Mouse (Mus musculus) neural tube, embryonic 11.5 days (tissue): ENCODE results near the gene Rnf207. TPM values are rescaled to one million over a fixed set of nuclear protein-coding genes. Genes with fewer than 3 reads are reported as not detected.

Experiments
- ATAC-seq: fragments of 200-750 bp; cut with Nextera tagmentation; 2 replicates; pipeline ENCODE4 v1.8.0; 2017; ENCODE audit warnings: moderate number of reproducible peaks, mild to moderate bottlenecking, moderate TSS enrichment, moderate library complexity; ENCODE audit not compliant: insufficient read depth, low FRiP score, low TSS enrichment
- DNase-seq: peaks from one replicate; pipeline ENCODE4 v3.0.0-alpha.2; 2015; ENCODE audit warnings: low spot score
- H3K27ac ChIP-seq: fragments of 300-500 bp; sonication (generic); 2 replicates; pipeline ENCODE4 v1.5.1; 2014; ENCODE audit warnings: low read depth, mild to moderate bottlenecking, low read length
- H3K27me3 ChIP-seq: fragments of 300-500 bp; sonication (generic); 2 replicates; pipeline ENCODE4 v1.6.1; 2014; ENCODE audit warnings: mild to moderate bottlenecking, low read length, mixed read lengths; ENCODE audit not compliant: control insufficient read depth, insufficient read depth
- H3K36me3 ChIP-seq: fragments of 300-500 bp; sonication (generic); 2 replicates; pipeline ENCODE4 v1.6.1; 2014; ENCODE audit warnings: mild to moderate bottlenecking, low read length, moderate library complexity, mixed read lengths; ENCODE audit not compliant: control insufficient read depth, insufficient read depth
- H3K4me1 ChIP-seq: fragments of 300-500 bp; sonication (generic); 2 replicates; pipeline ENCODE4 v1.6.1; 2014; ENCODE audit warnings: low read length, mixed read lengths; ENCODE audit not compliant: control insufficient read depth, insufficient read depth
- H3K4me2 ChIP-seq: fragments of 300-500 bp; sonication (generic); 2 replicates; pipeline ENCODE4 v1.6.1; 2014; ENCODE audit warnings: low read depth, mild to moderate bottlenecking, moderate library complexity
- H3K4me3 ChIP-seq: fragments of 300-500 bp; sonication (generic); 2 replicates; pipeline ENCODE4 v1.5.1; 2014; ENCODE audit warnings: low read depth, low read length
- H3K9ac ChIP-seq: fragments of 300-500 bp; sonication (generic); 2 replicates; pipeline ENCODE4 v1.6.1; 2014; ENCODE audit warnings: mild to moderate bottlenecking, low read length
- H3K9me3 ChIP-seq: fragments of 300-500 bp; sonication (generic); 2 replicates; pipeline ENCODE4 v1.6.1; 2016; ENCODE audit warnings: low read length; ENCODE audit not compliant: control insufficient read depth
- WGBS: fragments of 180-500 bp; shearing (Covaris S2); extraction: QIAGEN DNeasy Blood & Tissue Kit; methylation state at CpG from one replicate; pipeline ENCODE4 v1.1.7; 2014; 5-methylcytosine and 5-hydroxymethylcytosine counted together
- polyA plus RNA-seq: library from polyadenylated mRNA; unstranded; fragments of >200 nt; fragmentation: Nextera tagmentation; extraction: Ambion mirVana; gene quantifications from 2 replicates; pipeline ENCODE4 v1.2.1, GENCODE M21; 2014

The Rnf207 gene
- polyA plus RNA-seq, 1 experiment from 2014 or later, result 2.1 TPM

DNA sequence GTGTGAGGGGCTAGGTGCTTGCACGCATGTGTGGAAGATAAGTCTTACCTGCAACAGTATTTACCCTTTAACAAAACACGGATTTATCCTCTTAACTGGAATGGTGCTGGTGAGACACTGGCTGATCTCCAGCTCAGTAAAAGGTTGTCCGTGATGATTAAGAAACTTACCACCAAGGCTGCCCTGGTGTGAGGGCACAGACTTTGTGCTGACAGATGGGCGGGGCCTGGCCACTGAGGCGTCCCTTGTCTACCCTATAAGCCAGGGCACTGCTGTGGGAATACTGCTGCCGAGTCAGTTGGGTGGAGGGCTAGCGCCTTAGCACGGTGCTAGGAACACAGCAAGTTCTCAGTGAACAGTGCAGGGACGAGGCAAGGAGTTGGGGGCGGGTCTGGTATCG lies 16.8 kb downstream of the Rnf207 start:
- ATAC-seq (no peak), DNase-seq (no peak)
- no peak overlapping the region for H3K4me2 ChIP-seq
- H3K36me3 ChIP-seq, result peaks cover 2% of the 10 kb centered on the region
- peaks cover 6% of the 10 kb centered on the region; the same call in 1 of the 2 replicates for H3K4me1 ChIP-seq
- no peak overlapping the region for H3K9ac ChIP-seq
- H3K9me3 ChIP-seq, result no peaks in the 10 kb centered on the region
- no peaks in the 10 kb centered on the region for H3K27me3 ChIP-seq
- 80% methylated on average over 11 of the region's 11 CpGs for whole genome bisulfite sequencing
- no peak overlapping the region for H3K27ac ChIP-seq
- no peak overlapping the region for H3K4me3 ChIP-seq

DNA sequence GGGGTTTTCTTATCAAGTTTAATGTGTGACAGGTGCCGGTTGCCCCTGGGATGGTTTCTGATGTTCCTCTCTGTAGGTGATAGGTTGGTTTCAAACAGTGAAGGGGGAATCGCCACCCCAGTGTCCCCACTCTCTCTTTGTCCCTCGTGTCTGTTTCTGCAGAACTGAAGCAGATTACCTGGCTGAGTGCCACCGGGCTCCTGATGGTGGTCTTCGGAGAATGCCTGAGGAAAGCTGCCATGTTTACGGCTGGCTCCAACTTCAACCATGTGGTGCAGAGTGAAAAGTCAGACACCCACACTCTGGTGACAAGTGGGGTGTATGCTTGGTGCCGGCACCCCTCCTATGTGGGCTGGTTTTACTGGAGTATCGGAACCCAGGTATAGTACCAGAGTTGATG lies 18.4 kb downstream of the Rnf207 start:
- Histone ChIP-seq H3K4me1 (peaks cover 9% of the 10 kb centered on the region; the same call in 1 of the 2 replicates), H3K27ac (no peak overlapping the region), H3K9ac (no peak overlapping the region), H3K4me3 (no peak overlapping the region), H3K9me3 (no peaks in the 10 kb centered on the region), H3K4me2 (no peak overlapping the region), H3K36me3 (no peaks in the 10 kb centered on the region; the same call in 1 of the 2 replicates), H3K27me3 (peaks cover 6% of the 10 kb centered on the region; the same call in 1 of the 2 replicates)
- 93% methylated on average over 8 of the region's 8 CpGs for WGBS
- no peak for DNase-seq
- no peak for ATAC-seq

DNA sequence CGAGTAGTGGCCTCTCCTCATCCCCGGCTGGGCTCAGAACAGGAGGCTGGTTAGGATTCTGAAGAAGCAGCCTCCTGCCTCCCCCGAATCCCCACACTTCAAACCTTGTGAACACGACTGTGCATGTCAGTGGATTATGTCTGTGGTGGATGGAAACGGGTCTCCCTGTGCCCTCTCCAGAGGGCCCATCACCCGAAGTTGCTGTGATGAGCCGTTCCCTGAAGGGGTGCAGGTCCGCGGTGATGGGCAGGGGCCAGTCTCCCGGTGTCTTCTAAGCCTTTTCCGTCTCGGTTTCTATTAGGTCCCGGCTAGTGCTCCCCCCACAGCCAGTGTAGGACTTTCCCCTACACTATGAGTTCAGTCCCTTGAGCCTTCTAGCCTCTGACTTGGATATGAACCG lies 20.0 kb downstream of the Rnf207 start:
- H3K27ac ChIP-seq, result no peak overlapping the region
- no peak overlapping the region for H3K4me2 ChIP-seq
- WGBS, result 89% methylated on average over 14 of the region's 14 CpGs
- DNase-seq (no peak), ATAC-seq (no peak)
- no peaks in the 10 kb centered on the region; the same call in 1 of the 2 replicates for H3K36me3 ChIP-seq
- H3K27me3 ChIP-seq, result peaks cover 7% of the 10 kb centered on the region; the same call in 1 of the 2 replicates
- H3K9ac ChIP-seq, result no peak overlapping the region
- no peak overlapping the region for H3K4me3 ChIP-seq
- no peaks in the 10 kb centered on the region for H3K9me3 ChIP-seq
- peaks cover 16% of the 10 kb centered on the region for H3K4me1 ChIP-seq

DNA sequence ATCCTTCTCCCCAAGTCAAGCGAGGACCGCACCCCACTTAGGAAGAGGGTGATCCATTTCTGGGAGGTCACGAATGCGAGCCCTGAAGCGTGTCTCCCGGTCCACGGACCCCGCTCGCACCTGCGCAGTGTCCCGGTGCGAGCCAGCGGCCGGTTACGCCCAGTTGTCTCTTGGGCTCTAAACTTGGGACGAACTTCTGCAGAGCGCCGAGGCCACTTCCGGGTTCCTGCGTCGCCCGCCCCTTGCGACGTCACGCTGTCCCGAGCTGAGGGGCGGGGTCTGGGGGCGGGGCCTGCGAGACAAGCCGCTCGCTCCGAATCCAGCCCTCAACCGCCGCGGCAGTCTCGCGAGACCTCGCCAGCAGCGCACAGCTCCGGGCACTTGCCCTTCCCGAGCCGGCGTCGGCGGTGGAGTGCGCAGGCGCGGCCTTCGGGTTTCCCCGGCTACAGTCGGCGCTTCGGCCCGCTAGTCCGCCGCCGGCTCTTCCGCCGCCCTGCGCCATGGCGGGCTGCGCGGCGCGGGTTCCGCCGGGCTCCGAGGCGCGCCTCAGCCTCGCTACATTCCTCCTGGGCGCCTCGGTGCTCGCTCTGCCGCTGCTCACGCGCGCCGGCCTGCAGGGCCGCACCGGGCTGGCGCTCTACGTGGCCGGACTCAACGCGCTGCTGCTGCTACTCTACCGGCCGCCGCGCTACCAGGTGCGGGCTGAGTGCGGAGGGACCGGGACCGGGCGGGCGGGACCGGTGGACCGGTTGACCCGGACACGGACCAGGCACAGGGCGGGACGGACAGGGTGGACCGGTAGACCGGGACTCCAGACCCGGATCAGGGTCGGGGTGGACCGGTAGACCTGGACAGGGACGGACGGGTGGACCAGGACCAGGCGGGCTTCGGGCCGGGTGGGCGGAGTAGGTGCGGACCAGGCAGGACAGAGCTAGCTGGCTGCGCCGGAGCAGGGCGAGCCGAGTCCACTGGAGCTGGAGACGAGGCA lies 21.6 kb downstream of the Rnf207 start, which contains the start of gene Icmt:
TSS of gene Icmt (plus strand) at position 354 of the 988 bp plus-strand sequence.
- Histone ChIP-seq H3K4me2 (peak within 1 kb of the TSS; percentile 94), H3K4me1 (peaks cover 31% of the 10 kb centered on the region), H3K27me3 (peaks cover 11% of the 10 kb centered on the region; the same call in 1 of the 2 replicates), H3K4me3 (peak within 1 kb of the TSS; percentile 92), H3K9ac (peak within 1 kb of the TSS; percentile 94), H3K36me3 (no peaks in the 10 kb centered on the region), H3K9me3 (no peaks in the 10 kb centered on the region), H3K27ac (peak within 1 kb of the TSS; percentile 71)
- ATAC-seq (peak; percentile 90), DNase-seq (peak; percentile 100)
- WGBS, result under 1% methylated on average over 114 of the region's 119 CpGs

DNA sequence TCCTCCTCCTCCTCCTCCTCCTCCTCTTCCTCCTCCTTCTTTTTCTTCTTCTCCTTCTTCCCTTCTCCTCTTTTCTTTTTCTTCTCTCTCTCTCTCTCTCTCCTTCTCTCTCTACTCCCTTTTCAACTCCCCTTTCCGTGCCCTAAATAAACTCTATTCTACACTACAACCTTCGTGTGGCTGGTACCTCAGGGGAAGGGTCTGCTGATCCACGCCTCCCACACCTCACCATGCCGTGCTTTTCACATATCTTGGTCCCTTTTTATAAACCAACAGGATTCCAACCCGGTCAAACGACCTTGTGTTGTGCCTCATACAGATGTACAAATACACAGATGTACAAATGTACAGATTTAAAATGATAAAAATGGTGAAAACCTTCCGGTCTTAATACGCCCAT lies 22.4 kb downstream of the Rnf207 start:
- Histone ChIP-seq H3K9ac (peak overlapping the region; percentile 0; the same call in 1 of the 2 replicates), H3K27ac (no peak overlapping the region), H3K27me3 (peaks cover 16% of the 10 kb centered on the region), H3K9me3 (no peaks in the 10 kb centered on the region), H3K36me3 (no peaks in the 10 kb centered on the region), H3K4me2 (peak overlapping the region; percentile 37), H3K4me3 (peak overlapping the region; percentile 92), H3K4me1 (peaks cover 36% of the 10 kb centered on the region)
- DNase-seq (no peak), ATAC-seq (no peak)
- WGBS, result 25% methylated on average over 8 of the region's 8 CpGs

DNA sequence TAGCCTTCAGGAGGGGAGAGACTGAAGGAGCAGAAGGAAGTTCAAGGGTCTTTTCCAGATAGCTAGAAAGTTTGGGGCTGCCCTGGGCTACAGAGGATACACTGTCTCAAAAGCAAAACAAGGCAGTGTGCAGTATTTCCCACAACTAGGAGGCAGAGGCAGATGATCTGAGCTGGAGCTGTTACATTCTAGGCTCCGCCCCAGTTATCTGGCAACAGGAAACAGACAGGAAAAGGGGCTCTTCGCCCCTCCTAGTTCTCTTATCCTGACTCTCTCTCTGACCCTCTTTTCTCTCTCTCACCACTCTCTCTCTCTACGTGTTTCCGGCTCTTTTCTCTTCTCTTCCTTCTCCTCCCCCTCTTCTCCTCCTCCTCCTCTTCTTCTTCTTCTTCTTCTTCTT lies 22.9 kb downstream of the Rnf207 start:
- H3K4me3 ChIP-seq, result no peak overlapping the region
- H3K27ac ChIP-seq, result no peak overlapping the region
- H3K4me2 ChIP-seq, result no peak overlapping the region
- 57% methylated on average over 4 of the region's 4 CpGs for WGBS
- H3K27me3 ChIP-seq, result peaks cover 20% of the 10 kb centered on the region
- no peak overlapping the region for H3K9ac ChIP-seq
- ATAC-seq (no peak), DNase-seq (no peak)
- H3K9me3 ChIP-seq, result no peaks in the 10 kb centered on the region
- H3K4me1 ChIP-seq, result peaks cover 40% of the 10 kb centered on the region
- H3K36me3 ChIP-seq, result no peaks in the 10 kb centered on the region

DNA sequence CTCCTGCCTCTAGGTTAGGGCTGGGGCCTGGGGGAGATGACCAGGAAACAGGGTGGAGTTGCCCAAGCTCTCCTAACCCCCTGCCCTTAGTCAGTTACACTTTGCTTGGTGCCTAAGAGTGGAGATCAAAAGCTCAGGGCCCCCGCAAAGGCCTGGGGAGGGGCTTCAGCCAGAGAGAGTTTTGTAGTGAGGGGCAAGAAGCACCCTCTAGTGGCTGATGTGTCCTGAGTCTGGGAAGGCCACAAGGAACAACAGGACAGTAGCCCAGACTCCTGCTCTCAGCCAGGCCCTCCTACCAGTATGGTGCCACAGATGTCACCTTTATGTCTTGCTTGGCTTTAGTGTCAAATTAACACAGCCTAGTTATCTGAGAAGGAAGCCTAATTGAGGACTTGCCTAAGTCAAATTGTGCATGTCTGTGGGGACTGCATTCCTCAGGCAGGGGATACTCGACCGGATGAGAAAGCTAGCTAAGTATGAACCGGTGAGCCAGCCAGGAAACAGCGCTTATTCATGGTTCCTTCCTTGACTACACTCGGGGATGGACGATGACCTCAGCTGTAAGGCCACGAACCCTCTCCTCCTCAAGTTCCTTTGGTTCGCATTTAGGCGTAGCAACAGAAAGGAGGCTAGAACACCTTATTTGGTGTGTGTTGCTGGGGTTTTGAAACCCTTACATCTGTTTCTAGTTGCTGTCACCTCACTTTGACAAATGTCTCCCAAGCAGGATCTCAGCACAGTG lies 24.4 kb downstream of the Rnf207 start:
- Histone ChIP-seq H3K27ac (no peak overlapping the region), H3K36me3 (no peaks in the 10 kb centered on the region), H3K4me3 (no peak overlapping the region), H3K27me3 (peaks cover 34% of the 10 kb centered on the region), H3K4me1 (peaks cover 49% of the 10 kb centered on the region), H3K9me3 (no peaks in the 10 kb centered on the region), H3K4me2 (no peak overlapping the region), H3K9ac (no peak overlapping the region)
- no peak for ATAC-seq
- WGBS, result 41% methylated on average over 10 of the region's 10 CpGs
- DNase-seq, result no peak

DNA sequence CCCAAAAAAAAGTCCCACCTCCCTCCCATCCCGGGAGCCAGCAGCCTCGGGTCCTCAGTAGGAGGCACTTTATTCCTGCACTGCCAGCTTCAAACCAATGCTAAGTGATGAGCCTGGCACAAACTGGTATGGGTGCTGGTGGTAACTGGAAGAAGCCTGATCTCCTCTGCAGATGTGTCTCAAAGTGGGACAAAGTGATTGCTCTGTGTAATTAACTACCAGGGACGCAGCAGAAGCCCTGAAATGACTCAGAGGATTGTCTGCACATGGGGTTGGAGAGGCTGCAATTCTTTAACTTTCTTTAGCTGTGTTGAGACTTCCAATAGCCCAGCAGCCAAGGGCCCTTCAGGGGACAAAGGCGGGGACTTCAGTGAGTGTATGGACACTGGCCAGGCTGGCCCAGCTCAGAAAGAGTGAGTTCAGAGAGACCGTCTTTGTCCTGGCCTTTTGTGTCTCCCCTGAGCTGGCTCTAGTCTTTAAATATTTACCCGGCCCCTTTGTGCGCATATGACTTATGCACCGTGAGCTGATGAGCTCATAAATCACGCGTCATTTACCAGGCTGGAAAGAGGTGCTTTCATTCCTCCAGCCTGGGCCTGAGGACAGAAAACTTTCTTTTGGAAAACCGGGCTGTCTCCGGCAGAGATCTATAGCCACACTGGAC lies 26.6 kb downstream of the Rnf207 start:
- DNase-seq (peak; percentile 56), ATAC-seq (no peak)
- Histone ChIP-seq H3K36me3 (no peaks in the 10 kb centered on the region), H3K27ac (no peak overlapping the region), H3K4me3 (no peak overlapping the region), H3K9ac (no peak overlapping the region), H3K4me1 (peaks cover 53% of the 10 kb centered on the region), H3K27me3 (peaks cover 49% of the 10 kb centered on the region), H3K9me3 (no peaks in the 10 kb centered on the region), H3K4me2 (peak overlapping the region; percentile 7; the same call in 1 of the 2 replicates)
- WGBS, result 5% methylated on average over 12 of the region's 12 CpGs
